Mouse (Mus musculus) lung, postnatal 0 days (tissue): ENCODE measurements around the gene Tcap. TPM values are rescaled to one million over a fixed set of nuclear protein-coding genes. Genes with fewer than 3 reads are reported as not detected.

Experiments used
- ATAC-seq: fragments of 200-750 bp; cut with Nextera tagmentation; 2 replicates; pipeline ENCODE4 v1.8.0; 2017; ENCODE audit warnings: moderate library complexity
- DNase-seq: peaks from one replicate; pipeline ENCODE4 v3.0.0-alpha.2; 2016; ENCODE audit warnings: low spot score
- H3K27ac ChIP-seq: fragments of 300-500 bp; sonication (generic); 2 replicates; pipeline ENCODE4 v1.5.1; 2014; ENCODE audit warnings: antibody characterized with exemption, mild to moderate bottlenecking, low read length, mixed read lengths
- H3K27me3 ChIP-seq: fragments of 300-500 bp; sonication (generic); replicated peaks from 2 replicates; pipeline ENCODE4 v1.6.1; 2014; ENCODE audit warnings: low read length, mixed read lengths; ENCODE audit not compliant: insufficient read depth
- H3K36me3 ChIP-seq: fragments of 300-500 bp; sonication (generic); 2 replicates; pipeline ENCODE4 v1.6.1; 2014; ENCODE audit warnings: low read length, mixed read lengths; ENCODE audit not compliant: insufficient read depth
- H3K4me1 ChIP-seq: fragments of 300-500 bp; sonication (generic); 2 replicates; pipeline ENCODE4 v1.6.1; 2014; ENCODE audit warnings: antibody characterized with exemption, low read depth, low read length, mixed read lengths; ENCODE audit not compliant: insufficient read depth
- H3K4me2 ChIP-seq: fragments of 300-500 bp; sonication (generic); replicated peaks from 2 replicates; pipeline ENCODE4 v1.6.1; 2014; ENCODE audit warnings: low read depth, mild to moderate bottlenecking, low read length, moderate library complexity, mixed read lengths
- H3K4me3 ChIP-seq: fragments of 300-500 bp; sonication (generic); 2 replicates; pipeline ENCODE4 v1.5.1; 2014; ENCODE audit warnings: low read depth, low read length
- H3K9ac ChIP-seq: fragments of 300-500 bp; sonication (generic); replicated peaks from 2 replicates; pipeline ENCODE4 v1.6.1; 2014; ENCODE audit warnings: low read depth, mild to moderate bottlenecking
- H3K9me3 ChIP-seq: fragments of 300-500 bp; sonication (generic); 2 replicates; pipeline ENCODE4 v1.6.1; 2016; ENCODE audit warnings: low read length, mixed read lengths
- CTCF ChIP-seq: IDR thresholded peaks from 2 replicates; pipeline ENCODE4 v1.5.1; 2016; ENCODE audit warnings: antibody characterized with exemption, mild to moderate bottlenecking
- EP300 ChIP-seq: IDR thresholded peaks from 2 replicates; pipeline ENCODE4 v1.6.1; 2016; ENCODE audit warnings: antibody characterized with exemption, mild to moderate bottlenecking, control low read depth
- WGBS: fragments of 180-500 bp; shearing (Covaris S2); extraction: QIAGEN DNeasy Blood & Tissue Kit; methylation state at CpG from one replicate; pipeline ENCODE4 v1.1.7; 2014; 5-methylcytosine and 5-hydroxymethylcytosine counted together
- polyA plus RNA-seq: library from polyadenylated mRNA; unstranded; fragments of >200 nt; fragmentation: Nextera tagmentation; extraction: Ambion mirVana; gene quantifications from 2 replicates; pipeline ENCODE4 v1.2.1, GENCODE M21; 2015

The Tcap gene
- polyA plus RNA-seq, 1 experiment from 2014 or later = 5.8 TPM

- peaks cover 13% of the 10 kb centered on the region; the same call in 1 of the 2 replicates for H3K27me3 ChIP-seq
- ATAC-seq = peak; percentile 54
- no peaks in the 10 kb centered on the region for H3K4me1 ChIP-seq
- no peak overlapping the region for H3K27ac ChIP-seq
- H3K4me3 ChIP-seq = no peak overlapping the region
- WGBS = 48% methylated on average over 10 of the region's 10 CpGs
- H3K9ac ChIP-seq = no peak overlapping the region
- H3K9me3 ChIP-seq = no peaks in the 10 kb centered on the region
- H3K4me2 ChIP-seq = no peak overlapping the region
- TF ChIP-seq EP300 (no peak), CTCF (peak; percentile 23; the same call in 1 of the 2 replicates)
- DNase-seq = peak; percentile 78
- H3K36me3 ChIP-seq = no peaks in the 10 kb centered on the region
These were observed 4.7 kb downstream of the Tcap start for GRCm38 (mm10) chr11:98388282-98388681.

GRCm38 (mm10) chr11:98389221-98389780, 5.7 kb downstream of the Tcap start:
- Histone ChIP-seq H3K27ac (no peak overlapping the region), H3K36me3 (no peaks in the 10 kb centered on the region), H3K9me3 (no peaks in the 10 kb centered on the region), H3K9ac (no peak overlapping the region), H3K4me2 (no peak overlapping the region), H3K27me3 (peaks cover 13% of the 10 kb centered on the region; the same call in 1 of the 2 replicates), H3K4me3 (no peak overlapping the region), H3K4me1 (peaks cover 8% of the 10 kb centered on the region; the same call in 1 of the 2 replicates)
- ATAC-seq = no peak
- DNase-seq = peak; percentile 76
- WGBS = 30% methylated on average over 9 of the region's 9 CpGs
- TF ChIP-seq CTCF (peak; percentile 78), EP300 (no peak)

DNA sequence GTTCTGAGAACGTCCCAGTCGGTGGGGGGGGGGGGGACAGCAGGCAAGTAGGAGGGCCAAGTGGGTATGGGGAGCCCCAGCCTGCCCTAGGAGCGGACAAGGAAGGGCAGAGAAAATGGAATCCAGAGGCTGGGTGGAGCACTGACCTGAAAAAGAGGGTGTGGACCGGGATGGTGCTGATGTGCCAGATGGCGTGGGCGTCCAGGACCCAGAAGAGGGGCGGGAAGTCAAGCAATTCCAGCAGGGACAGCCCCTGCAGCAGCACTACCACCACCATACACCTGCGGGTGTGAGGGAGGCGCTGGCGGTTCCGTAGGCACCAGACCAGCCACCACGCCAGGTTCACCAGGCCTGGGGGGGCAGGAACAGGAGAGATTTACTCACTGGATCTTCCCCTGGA, 6.5 kb downstream of the Tcap start:
- WGBS = 77% methylated on average over 12 of the region's 12 CpGs

DNA sequence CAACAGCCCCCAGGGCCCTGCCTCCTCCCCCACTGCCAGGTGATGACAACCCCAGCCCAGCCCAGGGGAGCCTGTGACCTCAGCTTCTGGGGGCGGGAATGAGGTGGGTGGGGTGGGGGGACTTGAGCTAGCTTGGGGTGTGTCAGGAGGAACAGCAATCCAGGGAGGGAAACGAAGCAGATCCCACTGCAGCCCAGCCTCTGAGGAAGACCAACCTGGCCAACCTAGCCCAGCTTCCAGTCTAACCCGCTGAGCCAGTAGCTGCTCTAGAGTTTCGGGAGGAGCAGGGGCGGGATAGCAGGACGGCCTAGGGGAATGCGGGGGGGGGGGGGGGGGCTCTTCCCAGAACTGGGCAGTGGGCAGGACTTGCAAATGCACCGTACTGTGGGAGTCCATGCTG, 8.4 kb downstream of the Tcap start:
- DNase-seq (no peak), ATAC-seq (peak; percentile 18; the same call in 1 of the 2 replicates)
- TF ChIP-seq CTCF = no peak
- no peak for TF ChIP-seq EP300
- Histone ChIP-seq H3K36me3 (no peaks in the 10 kb centered on the region), H3K27me3 (peaks cover 8% of the 10 kb centered on the region; the same call in 1 of the 2 replicates), H3K27ac (no peak overlapping the region), H3K9me3 (no peaks in the 10 kb centered on the region), H3K9ac (no peak overlapping the region), H3K4me1 (peaks cover 8% of the 10 kb centered on the region; the same call in 1 of the 2 replicates), H3K4me3 (no peak overlapping the region), H3K4me2 (no peak overlapping the region)
- WGBS = 18% methylated on average over 8 of the region's 8 CpGs

More for the DNA sequence above, 6.5 kb downstream of the Tcap start:
- H3K4me1 ChIP-seq = peaks cover 8% of the 10 kb centered on the region; the same call in 1 of the 2 replicates
- no peak overlapping the region for H3K4me2 ChIP-seq
- TF ChIP-seq CTCF (no peak), EP300 (no peak)
- DNase-seq (no peak), ATAC-seq (no peak)
- H3K27ac ChIP-seq = no peak overlapping the region
- H3K27me3 ChIP-seq = peaks cover 13% of the 10 kb centered on the region; the same call in 1 of the 2 replicates
- no peaks in the 10 kb centered on the region for H3K9me3 ChIP-seq
- no peaks in the 10 kb centered on the region for H3K36me3 ChIP-seq
- H3K9ac ChIP-seq = no peak overlapping the region
- H3K4me3 ChIP-seq = no peak overlapping the region

- Histone ChIP-seq H3K4me2 (no peak overlapping the region), H3K9me3 (no peaks in the 10 kb centered on the region), H3K4me3 (no peak overlapping the region), H3K9ac (no peak overlapping the region), H3K27me3 (0 out of 2 replicates have a peak, but pooled peaks cover 1% of the 10 kb centered on the region), H3K36me3 (no peaks in the 10 kb centered on the region), H3K4me1 (peaks cover 8% of the 10 kb centered on the region; the same call in 1 of the 2 replicates), H3K27ac (peak overlapping the region; percentile 59; the same call in 1 of the 2 replicates)
- 45% methylated on average over 4 of the region's 4 CpGs for WGBS
- ATAC-seq (no peak), DNase-seq (no peak)
- TF ChIP-seq CTCF (no peak), EP300 (no peak)
These were observed 9.0 kb downstream of the Tcap start for GRCm38 (mm10) chr11:98392645-98393044.

GRCm38 (mm10) chr11:98393317-98393716, 9.7 kb downstream of the Tcap start:
- Histone ChIP-seq H3K4me1 (peaks cover 8% of the 10 kb centered on the region; the same call in 1 of the 2 replicates), H3K9me3 (no peaks in the 10 kb centered on the region), H3K36me3 (no peaks in the 10 kb centered on the region), H3K4me2 (no peak overlapping the region), H3K9ac (no peak overlapping the region), H3K27ac (peak overlapping the region; percentile 43), H3K4me3 (no peak overlapping the region), H3K27me3 (no peaks in the 10 kb centered on the region)
- peak; percentile 75 for DNase-seq
- peak; percentile 70 for ATAC-seq
- WGBS = 48% methylated on average over 6 of the region's 6 CpGs
- TF ChIP-seq CTCF (no peak), EP300 (no peak)
